Comparison of ENCODE assay signal across 31 mouse cellular contexts in the genomic region with DNA sequence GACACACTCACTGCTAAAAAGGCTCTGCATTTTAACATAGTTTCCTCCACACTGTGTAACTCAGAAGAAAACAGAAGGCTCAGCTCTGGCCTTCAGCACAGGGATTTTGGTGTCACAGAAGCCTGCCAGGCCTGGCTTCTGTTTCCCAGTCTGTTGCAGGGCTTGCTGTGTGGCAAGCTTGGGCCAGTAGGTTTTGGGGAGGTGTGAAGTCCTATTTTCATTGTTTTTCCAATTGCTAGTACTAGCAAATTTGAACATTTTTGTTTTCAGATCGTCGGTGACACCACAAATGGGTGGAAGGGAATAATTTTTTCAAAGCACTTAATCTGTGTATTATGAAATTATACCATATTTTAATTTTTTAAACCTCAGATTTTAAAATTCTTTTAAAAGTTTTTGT. TPM values are rescaled to one million over a fixed set of nuclear protein-coding genes. Genes with fewer than 3 reads are reported as not detected.
"Had no signal": no experiment of that assay in that cellular context is flagged by ENCODE, and none has a peak within 500 bp of the region (broad histone marks: within the 10 kb centered on the region; RNA-seq: fewer than 3 reads in every experiment).

No protein-coding gene starts in this region.

- ATAC-seq: hindbrain, embryonic 16.5 days; inflammation-experienced regulatory T-cells, adult 6 months; intestine, embryonic 15.5 days; intestine, postnatal 0 days had no signal

- DNase-seq: gastrocnemius, adult 2 months; gastrocnemius, postnatal 10 days; gastrocnemius, postnatal 25 days; heart, adult 18-20 months; heart, postnatal 10 days; heart, postnatal 4 days; kidney, adult 18-20 months; kidney, adult 8-10 months; kidney, postnatal 10 days; kidney, postnatal 25 days; kidney, postnatal 4 days; liver; liver, embryonic 13.5 days had no signal

RNA-seq across cellular contexts. Expression of gene Prss54, which starts 43.9 kb away (rescaled TPM):
- polyA plus RNA-seq: heart, embryonic 10.5 days; heart, embryonic 12.5 days; heart, embryonic 14.5 days; heart, embryonic 16.5 days; hindbrain, embryonic 10.5 days; hindbrain, embryonic 12.5 days; hindbrain, embryonic 14.5 days; hindbrain, embryonic 16.5 days; inflammation-experienced regulatory T-cells, adult 6 months; intestine, embryonic 15.5 days; intestine, postnatal 0 days; kidney, embryonic 14.5 days; kidney, embryonic 16.5 days; limb, embryonic 10.5 days; limb, embryonic 12.5 days; limb, embryonic 14.5 days; liver, embryonic 11.5 days; liver, embryonic 13.5 days; liver, embryonic 15.5 days had no signal
